Mouse (Mus musculus) testis, postnatal 14 days (tissue): ENCODE measurements around the gene Tnfrsf25.

Source experiments
- DNase-seq: peaks from one replicate; pipeline ENCODE4 v3.0.0; 2021; ENCODE audit warnings: low spot score

Tnfrsf25 gene

DNA sequence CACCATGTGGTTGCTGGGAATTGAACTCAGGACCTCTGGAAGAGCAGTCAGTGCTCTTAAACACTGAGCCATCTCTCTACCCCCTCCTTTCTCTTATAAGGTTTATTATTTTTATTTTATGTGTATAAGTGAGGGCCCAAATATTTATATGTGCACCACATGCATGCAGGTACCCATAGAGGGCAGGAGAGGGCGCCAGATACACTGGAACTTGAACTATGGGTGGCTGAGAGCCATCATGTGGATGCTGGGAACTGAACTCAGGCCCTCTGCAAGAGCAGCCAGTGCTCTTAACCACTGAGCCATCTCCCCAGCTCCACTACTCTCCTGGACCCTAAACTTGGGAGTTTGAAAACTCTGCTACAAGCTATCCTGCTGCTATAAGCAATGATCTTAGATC is 27.9 kb downstream of the Tnfrsf25 start:
- DNase-seq: no peak

DNA sequence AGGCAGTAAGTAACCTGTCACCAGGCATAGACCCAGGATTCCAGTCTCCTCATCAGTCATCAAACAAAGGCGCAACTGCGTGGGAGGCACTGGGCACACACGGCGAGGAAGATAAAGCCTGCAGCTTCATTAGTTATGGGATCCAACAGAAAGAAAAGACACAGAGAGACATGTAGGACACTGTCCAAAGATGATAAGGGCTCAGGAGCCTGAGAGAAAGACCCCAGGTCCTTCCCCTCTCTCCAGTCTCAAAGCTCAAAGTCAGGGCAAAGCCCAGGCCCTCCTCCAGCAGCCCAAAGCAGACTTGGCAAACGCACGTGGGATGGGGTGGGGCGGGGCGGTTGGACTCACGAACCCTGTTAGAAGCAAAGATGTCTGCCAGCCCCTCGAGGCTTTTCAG is 29.7 kb downstream of the Tnfrsf25 start:
- no peak for DNase-seq

DNA sequence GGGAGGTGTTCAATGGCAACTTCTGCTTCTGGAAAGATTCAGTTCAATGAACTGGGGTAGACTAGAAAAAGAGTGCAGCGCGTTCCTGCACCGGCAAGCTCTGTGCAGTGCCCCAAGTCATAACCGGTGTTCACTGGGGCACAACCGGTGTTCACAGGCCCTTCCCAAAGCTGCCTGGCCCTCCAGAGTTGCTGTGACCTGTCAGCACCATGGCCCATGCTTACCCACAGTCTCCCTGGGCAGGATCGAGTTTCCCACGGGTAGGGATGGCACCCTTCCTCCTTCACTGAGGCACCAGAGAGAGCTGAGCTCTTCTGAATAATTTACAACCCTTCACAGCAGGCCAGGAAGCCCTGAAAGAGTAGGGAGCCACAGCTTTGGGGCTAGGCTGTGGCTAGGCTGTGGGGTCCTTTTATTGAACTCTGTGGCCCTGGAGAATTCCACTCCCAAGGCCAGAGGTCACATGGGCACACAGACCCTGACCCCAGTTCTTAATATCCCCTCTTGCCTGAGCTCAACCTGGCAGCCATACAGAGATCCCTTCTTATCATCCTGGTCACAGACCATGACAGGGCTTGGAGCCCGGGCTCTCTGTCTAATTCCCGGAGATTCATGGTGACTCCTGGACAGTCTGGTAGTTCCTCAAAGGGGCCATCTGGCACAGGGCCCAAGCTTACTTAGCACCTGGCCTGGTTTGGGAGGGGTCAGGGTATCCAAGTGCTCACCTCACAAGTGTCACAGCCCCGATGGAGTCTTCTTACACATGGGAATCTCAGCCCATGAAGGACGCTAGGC is 30.5 kb downstream of the Tnfrsf25 start:
- no peak for DNase-seq

DNA sequence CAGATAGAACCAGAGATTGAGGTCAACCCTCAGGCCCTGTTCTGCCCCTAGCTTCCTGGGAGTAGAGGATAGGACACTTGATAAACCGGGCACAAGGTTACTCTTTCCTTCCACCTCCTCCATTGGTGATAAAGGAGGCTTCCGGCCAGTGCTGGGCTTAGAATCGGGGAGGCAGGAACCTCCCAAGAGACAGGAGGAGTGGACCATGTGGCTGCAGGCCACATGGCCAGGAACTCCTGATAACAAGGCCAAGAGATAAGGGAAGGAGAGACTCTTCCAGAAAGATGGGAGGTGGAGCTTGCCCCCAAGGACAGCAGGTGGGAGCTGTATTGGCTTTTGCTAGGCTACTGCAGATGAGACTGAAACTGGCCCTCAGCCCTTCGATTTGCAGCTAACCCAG is 34.8 kb downstream of the Tnfrsf25 start:
- DNase-seq: peak; percentile 77

DNA sequence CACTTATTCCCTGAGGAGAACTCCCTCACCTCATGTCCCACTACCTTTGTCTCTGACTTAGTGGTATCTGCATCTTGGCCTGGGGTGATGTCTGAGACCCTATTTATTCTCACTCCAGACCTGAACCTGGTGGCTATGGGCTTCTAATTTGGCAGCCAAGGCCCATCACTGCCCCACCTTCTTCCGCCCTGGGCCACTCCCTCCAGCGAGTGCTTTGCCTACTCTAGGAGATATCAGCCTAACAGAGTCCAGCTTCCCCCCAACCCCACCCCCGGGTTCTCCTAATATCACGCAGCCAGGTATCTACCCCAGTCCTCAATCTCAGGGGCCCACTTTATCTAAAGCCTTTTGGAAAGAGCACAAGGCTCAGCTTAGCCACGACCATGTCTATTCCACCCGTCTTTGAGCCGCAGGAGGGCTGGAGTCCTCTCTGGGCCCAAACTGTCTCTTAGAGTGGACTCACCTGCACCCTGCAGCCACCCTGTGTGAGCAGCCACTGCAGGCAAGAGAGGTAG is 35.8 kb downstream of the Tnfrsf25 start:
- no peak for DNase-seq

DNA sequence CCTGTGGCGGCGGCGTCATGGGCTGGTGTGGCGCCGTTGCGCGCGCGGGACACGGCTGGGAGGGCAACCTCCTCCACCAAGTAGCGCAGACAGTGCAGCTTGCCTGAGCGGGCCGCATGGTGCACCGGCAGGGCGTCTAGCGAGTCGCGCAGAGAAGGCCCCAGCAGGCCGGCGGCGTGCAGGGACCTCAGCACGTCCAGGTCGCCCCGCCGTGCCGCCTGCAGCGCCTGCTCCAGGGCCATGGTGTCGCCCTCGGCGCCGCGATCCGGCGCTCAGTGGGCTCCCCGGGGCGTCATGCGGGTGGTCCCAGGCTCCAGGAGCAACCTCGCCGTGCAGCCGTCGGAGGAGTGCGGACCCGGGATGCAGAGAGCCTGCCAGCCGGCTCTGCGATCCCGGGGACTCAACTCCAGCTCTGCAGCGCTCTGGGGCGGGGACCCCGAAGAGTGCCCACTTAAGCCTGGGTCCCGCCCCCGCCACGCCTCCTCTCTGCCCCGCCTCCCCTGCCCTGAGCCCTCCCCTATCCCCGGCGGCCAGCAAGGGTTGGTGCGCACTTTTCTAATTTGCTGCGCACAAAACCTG is 36.3 kb downstream of the Tnfrsf25 start, which contains the start of gene Espn:
Gene Espn, minus strand, starts transcription at position 406 of the 579 bp plus-strand sequence.
- peak; percentile 75 for DNase-seq

DNA sequence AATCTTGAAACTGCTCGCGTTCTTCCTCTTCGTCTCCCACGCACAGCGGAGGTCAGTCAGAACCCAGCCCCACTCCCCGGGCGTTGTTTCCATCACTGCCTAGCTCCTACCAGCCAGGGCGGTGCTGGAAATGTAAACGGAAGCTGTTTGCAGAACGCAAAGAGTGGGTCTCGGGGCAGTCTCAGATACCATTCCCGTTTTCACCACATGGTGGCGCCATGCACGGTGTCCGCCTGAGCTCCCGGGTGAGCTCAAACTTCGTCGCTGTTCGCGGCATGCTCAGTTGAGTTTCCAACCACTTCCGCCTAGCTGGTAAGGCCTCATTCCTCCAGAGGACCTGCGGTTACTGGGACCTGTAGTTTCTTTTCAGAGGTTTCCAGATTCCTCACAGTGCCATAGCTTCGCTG is 38.0 kb downstream of the Tnfrsf25 start:
- DNase-seq: peak; percentile 84

DNA sequence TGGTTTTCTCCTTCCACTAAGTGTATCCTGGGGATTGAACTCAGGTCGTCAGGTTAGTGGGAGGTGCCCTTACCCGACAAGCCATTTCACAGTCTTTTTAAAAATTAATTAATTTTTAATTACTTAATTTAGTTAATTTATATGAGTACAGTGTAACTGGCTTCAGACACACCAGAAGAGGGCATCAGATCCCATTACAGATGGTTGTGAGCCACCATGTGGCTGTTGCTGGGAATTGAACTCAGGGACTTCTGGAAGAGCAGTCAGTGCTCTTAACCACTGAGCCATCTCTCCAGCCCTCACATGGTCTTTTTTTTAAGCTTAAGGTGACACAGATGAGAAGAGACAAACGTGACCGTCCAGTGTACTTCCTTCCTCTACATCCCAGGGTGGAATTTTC is 39.3 kb downstream of the Tnfrsf25 start:
- DNase-seq: no peak

DNA sequence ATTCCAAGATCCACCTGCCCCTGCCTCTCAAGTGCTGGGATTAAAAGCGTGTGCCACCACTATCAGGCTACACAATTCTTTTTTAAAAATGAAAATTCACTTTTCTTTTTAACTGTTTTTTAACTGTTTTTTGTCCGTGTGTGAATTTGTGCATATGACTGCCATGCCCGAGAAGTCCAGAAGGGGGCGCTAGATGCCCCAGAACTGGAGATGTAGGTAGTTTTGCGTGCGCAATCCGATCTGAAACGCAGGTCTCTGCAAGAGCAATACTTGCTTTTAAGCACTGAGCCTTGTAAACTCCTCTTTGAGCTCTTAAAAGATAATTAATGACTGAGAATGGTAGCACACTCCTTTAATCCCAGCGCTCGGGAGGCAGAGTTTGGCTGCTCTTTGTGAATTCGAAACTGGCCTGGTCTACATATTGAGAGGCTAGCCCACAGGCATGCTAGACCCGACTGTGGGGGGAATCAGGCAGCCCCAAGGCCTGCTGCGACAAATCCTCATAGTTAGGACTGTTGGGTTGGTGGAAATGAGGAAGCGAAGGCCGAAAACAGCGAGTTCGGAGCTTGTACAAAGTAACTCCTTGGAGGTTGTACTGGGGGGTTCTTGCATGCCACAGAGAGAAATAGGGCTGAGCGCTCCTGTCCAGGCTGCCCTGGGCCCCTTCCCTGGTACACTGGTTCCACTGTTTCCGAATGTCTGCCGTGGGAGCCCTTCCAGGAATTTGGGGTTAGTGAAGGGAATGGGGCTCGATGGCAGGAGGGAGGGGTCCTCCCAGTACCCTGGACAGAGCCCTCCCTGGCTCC is 42.2 kb downstream of the Tnfrsf25 start:
- no peak for DNase-seq

DNA sequence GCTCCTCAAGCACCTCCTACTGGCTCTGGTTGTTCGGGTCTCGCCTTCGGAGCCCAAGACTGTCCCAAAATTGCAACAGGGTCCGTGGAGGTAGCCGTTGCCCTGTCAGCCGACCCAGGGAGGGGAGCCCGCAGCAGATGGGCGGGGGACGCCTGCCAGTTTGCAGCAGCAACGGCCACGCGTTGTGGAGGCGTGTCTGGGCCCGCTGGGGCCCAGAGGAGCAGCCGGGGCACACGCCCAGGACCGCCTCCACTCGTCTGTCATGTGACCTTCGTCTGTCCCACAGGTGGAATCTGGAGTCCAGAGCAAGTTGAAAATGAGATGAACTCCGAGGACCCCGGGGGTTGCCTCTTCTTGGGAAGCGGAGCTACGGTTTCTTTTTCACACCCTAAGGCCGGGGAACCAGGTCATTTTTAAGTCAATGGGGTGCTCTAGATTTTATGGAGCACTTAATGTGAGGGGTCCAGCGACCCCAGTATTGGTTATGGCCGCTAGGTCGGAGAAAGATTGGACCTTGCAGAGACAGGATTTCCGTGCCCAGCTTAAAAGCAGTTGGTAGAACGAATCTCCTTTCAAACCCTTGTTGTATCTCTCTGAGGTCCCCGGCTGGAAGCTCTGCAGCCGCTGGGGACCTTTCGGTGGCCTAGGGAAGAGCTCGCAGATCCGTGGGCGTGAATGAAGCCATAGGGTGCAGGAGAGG is 43.0 kb downstream of the Tnfrsf25 start, which contains the start of gene Hes2:
Gene Hes2, plus strand, starts transcription at position 283 of the 700 bp plus-strand sequence.
- DNase-seq: no peak

DNA sequence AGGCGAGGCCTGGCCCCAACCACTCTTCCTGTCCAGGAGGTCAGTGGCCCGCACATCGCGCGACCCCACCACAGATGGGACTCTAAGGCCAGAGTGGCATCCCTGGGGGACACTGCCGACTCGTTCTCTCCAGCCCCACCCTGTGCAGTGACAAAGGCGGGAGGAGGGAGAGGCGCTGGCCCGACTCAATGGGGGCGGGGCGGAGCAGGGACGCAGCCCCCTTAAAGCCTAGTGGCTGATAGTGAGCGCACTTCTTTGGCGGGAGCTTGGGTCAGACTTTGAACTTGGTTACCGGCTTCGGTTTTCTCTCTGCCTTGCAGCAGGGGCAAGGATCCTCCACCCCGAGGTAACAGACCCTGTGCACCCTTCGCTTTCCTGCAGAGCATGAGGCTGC is 43.5 kb downstream of the Tnfrsf25 start:
- DNase-seq: no peak

DNA sequence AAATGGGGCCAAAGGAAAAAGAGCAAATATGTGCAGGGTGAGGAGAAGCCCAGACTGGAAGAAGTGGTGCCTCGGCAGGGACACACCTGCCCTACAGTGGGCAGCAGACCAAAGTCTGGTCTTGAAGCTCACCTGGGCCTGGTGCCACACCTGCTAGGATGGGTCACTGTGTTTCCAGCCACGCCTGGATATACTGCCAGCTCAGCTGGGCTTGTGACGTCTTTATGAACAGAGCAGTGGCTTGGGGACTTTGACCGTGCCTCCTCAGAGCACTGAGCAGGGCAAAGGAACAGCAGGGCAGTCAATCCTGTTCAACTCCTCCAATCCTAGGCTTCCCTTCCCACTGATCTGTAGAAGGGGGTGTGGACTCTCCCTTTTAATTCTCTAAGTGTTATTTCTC is 45.0 kb downstream of the Tnfrsf25 start:
- no peak for DNase-seq

DNA sequence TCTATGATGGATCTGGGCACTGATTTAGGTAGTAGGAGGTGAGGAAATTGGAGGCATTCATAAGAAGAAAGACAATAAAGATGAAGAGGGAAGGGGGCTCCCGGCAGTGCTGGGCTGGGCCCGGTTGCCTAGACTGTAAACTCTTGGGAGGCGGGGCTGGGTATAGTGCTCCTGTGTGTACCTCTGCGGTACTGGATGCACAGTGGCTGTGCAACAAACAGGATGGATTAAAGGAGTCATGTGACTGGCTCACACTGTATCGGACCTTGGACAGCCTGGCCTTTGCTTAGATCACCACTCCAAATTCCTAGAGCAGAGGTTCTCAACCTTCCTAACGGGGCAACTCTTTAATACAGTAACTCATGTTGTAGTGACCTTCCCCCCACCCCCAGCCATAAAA is 45.9 kb downstream of the Tnfrsf25 start:
- DNase-seq: no peak

DNA sequence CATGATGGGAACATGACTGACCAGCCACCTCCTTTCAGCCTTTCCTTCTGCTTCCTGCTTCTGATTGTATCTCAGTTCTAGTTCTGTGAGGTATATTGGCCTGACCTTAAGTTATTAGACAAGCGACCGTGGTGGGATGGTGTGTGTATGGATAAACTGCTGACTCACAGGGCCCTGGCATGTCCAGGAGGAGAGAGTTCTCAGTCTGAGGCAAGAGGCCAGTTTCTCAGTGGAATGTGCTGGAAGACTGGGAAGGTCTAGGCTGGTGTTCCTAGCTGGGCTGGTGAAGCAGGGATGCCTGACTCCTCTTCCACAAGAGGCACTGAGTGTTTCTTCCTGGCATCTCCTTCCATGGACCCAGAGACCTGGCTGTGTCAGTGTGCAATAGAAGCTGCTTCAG is 47.0 kb downstream of the Tnfrsf25 start:
- no peak for DNase-seq

DNA sequence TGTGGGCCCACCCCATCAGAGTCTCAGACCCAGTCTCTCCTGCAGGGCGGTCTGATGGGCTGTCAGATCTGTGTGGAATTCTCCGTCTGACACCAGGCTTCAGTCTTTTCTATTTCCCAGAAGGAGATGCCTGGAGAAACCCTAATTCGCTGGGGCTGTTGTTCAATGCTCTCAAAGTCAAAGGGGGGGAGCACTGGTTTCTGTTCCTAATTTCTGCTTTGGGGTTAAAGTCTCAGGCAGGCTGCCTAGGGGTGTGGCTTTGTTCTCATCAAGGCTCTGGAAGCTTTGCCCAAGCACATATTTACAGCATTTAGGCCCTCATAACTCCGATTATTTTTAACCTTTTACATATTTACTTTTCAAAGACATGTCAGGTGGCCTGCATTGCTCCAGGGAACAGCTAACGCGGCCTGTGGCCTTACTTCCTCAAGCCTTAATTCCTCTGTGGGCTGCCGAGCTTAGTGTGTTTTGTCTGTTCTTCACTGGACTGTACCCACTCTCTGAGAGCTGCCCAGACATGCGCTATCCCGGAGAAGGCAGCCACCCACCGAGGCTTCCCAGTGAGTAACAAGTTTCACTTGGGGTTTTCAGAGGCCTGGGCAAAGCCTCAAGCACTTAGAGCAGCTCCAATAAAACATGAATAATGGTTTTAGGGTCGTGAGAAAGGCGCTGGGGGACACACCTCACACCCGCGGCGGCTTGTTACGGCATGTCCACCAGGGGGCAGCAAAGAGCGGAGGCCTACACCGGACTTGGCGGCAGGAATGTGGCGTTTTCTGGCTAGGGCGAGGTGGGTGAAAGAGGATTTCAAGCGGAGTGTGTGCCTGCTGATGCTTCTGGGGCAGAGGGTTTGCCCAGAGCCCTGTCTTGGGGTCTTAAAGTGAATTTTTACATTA is 49.5 kb downstream of the Tnfrsf25 start:
- peak; percentile 74 for DNase-seq

DNA sequence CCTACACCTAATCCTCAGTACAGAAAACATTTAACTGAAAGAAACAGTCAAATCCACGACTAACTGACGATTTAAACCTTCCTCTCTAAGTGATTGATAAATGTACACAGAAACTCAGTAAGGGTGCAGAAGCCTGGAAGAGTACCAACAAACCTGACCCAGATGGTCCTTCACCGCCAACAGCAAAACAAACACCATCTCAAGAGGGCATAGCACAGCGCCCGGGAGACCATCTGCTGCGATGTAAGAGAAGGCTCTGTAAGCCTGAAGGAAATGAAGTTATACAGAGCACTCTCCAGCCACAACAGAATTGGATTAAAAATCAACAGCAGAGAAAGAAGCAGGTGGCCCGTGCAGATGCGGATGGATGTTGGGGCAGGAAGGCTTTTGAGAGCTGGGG is 52.3 kb downstream of the Tnfrsf25 start:
- no peak for DNase-seq

DNA sequence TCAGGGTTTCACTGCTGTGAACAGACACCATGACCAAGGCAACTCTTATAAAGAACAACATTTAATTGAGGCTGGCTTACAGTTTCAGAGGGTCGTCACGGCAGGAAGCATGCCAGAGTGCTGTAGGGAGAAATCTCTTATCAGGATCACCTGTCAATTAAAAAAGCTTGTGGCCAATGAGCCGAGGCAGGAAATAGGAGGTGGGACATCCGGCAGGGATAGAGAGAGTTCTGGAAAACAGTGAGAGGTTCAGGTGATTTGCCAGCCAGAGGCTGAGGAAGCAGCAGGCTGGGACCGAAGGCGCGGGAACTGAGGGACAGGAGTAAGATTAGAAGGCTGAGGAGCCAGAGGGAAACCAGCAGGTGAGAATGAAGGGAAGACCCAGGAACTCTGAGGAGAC is 53.4 kb downstream of the Tnfrsf25 start:
- no peak for DNase-seq
